Mouse (Mus musculus) heart, postnatal 25 days (tissue): ENCODE measurements around the gene Gipc3. TPM values are rescaled to one million over a fixed set of nuclear protein-coding genes. Genes with fewer than 3 reads are reported as not detected.
A peak's percentile ranks its signal among the peaks of the same experiment; 100 is the strongest.

Source experiments
- DNase-seq: peaks from one replicate; pipeline ENCODE4 v3.0.0; 2022; ENCODE audit warnings: low spot score
- intact Hi-C: fragments of 180-260 bp; cut with DNase I; formaldehyde crosslinking; loops from one replicate; pipeline ENCODE4 v1.15.1; 2025
- microRNA-seq: library from miRNA; unstranded; fragments of <30 nt; microRNA quantifications from one replicate; pipeline ENCODE4 v1.2.0, GENCODE M21; 2022
- total RNA-seq, 2 experiments: library from RNA; stranded (reverse); gene quantifications; 2 replicates each; pipeline ENCODE4 v1.2.3; 2021

The Gipc3 gene
- total RNA-seq, 2 experiments from 2014 or later = 4.8 to 5.4 TPM

- intact Hi-C loops = loop anchor here (2.0 kb wide), 2 partner anchors 29 to 49 kb away; partner anchors contain the start of gene Cactin
- no peak for DNase-seq
Measured at GRCm38 (mm10) chr10:81291511-81292104, 51.5 kb downstream of the Gipc3 start, which contains the start of gene Tjp3. Gene Tjp3 (minus strand): TSS chr10:81291581.

- intact Hi-C loops = loop anchor here (2.0 kb wide), 1 partner anchor 50 kb away; no protein-coding TSS in a partner anchor
Measured at GRCm38 (mm10) chr10:81290698-81291460, 52.2 kb downstream of the Gipc3 start.

GRCm38 (mm10) chr10:81289811-81290210, 53.3 kb downstream of the Gipc3 start:
- DNase-seq = no peak
- intact Hi-C loops = loop anchor here (1.0 to 2.0 kb wide), 2 partner anchors 15 to 51 kb away; no protein-coding TSS in a partner anchor

More at GRCm38 (mm10) chr10:81290698-81291460, 52.2 kb downstream of the Gipc3 start:
- DNase-seq = no peak

GRCm38 (mm10) chr10:81289278-81289677, 53.8 kb downstream of the Gipc3 start:
- no peak for DNase-seq

GRCm38 (mm10) chr10:81288601-81289000, 54.5 kb downstream of the Gipc3 start:
- DNase-seq = no peak
- intact Hi-C loops = no loop called here

More at GRCm38 (mm10) chr10:81289278-81289677, 53.8 kb downstream of the Gipc3 start:
- intact Hi-C loops = loop anchor here (1.0 kb wide), 1 partner anchor 16 kb away; no protein-coding TSS in a partner anchor

GRCm38 (mm10) chr10:81287513-81288157, 55.4 kb downstream of the Gipc3 start:
- intact Hi-C loops = no loop called here
- DNase-seq = no peak

GRCm38 (mm10) chr10:81286586-81286985, 56.5 kb downstream of the Gipc3 start:
- no peak for DNase-seq
- intact Hi-C loops = no loop called here

GRCm38 (mm10) chr10:81285694-81286450, 57.2 kb downstream of the Gipc3 start:
- peak; percentile 67 for DNase-seq
- intact Hi-C loops = loop anchor here (2.0 kb wide), 1 partner anchor 165 kb away; no protein-coding TSS in a partner anchor

Small RNAs within 50 kb of the gene (microRNA-seq; reads per million reads assigned to microRNA genes)
- not detected for gene Mir6913

Other genes starting within 250 kb of the Gipc3 start
- gene Creb3l3, start 244.4 kb downstream of the Gipc3 start, total RNA-seq = 1 to 10 TPM in 1 of 2 experiments, under 1 TPM in 1; 0.87 to 1.2 TPM
- 100 to 1,000 TPM; 122 to 123 TPM for gene Map2k2, start 237.4 kb downstream of the Gipc3 start, total RNA-seq
- gene Zbtb7a, start 208.0 kb downstream of the Gipc3 start, total RNA-seq = 10 to 100 TPM; 34.5 to 42.2 TPM
- 10 to 100 TPM; 15.6 to 17.4 TPM for gene Pias4, start 175.3 kb downstream of the Gipc3 start, total RNA-seq
- 1,000 to 10,000 TPM in 1 of 2 experiments, 100 to 1,000 TPM in 1; 925 to 1,035 TPM for gene Eef2, start 166.6 kb downstream of the Gipc3 start, total RNA-seq
- 10 to 100 TPM; 26.4 to 28.7 TPM for gene Dapk3, start 160.3 kb downstream of the Gipc3 start, total RNA-seq
- not detected for gene 4930442H23Rik, start 159.4 kb downstream of the Gipc3 start, total RNA-seq
- gene Nmrk2, start 141.2 kb downstream of the Gipc3 start, total RNA-seq = 10 to 100 TPM in 1 of 2 experiments, 1 to 10 TPM in 1; 6.9 to 13.4 TPM
- under 1 TPM; 0.05 to 0.06 TPM for gene Atcay, start 112.4 kb downstream of the Gipc3 start, total RNA-seq
- gene Zfr2, start 110.1 kb downstream of the Gipc3 start, total RNA-seq = 1 to 10 TPM; 2.2 to 2.8 TPM
- gene Matk, start 90.3 kb downstream of the Gipc3 start, total RNA-seq = under 1 TPM; 0.42 to 0.61 TPM
- 10 to 100 TPM; 93.8 to 96.6 TPM for gene Mrpl54, start 76.3 kb downstream of the Gipc3 start, total RNA-seq
- 100 to 1,000 TPM in 1 of 2 experiments, 10 to 100 TPM in 1; 98.4 to 123 TPM for gene Apba3, start 76.3 kb downstream of the Gipc3 start, total RNA-seq
- not detected for gene Tjp3, start 51.7 kb downstream of the Gipc3 start, total RNA-seq
- gene Pip5k1c, start 50.3 kb downstream of the Gipc3 start, total RNA-seq = 10 to 100 TPM; 30.0 to 33.7 TPM
- 10 to 100 TPM; 13.5 to 16.6 TPM for gene Cactin, start 22.2 kb downstream of the Gipc3 start, total RNA-seq
- gene Tbxa2r, start 14.5 kb downstream of the Gipc3 start, total RNA-seq = 1 to 10 TPM; 4.8 to 5.7 TPM
- gene Hmg20b, start 7.2 kb upstream of the Gipc3 start, total RNA-seq = 10 to 100 TPM; 68.7 to 70.2 TPM
- gene Mfsd12, start 14.2 kb upstream of the Gipc3 start, total RNA-seq = 10 to 100 TPM; 12.5 to 13.7 TPM
- gene 4930404N11Rik, start 22.6 kb upstream of the Gipc3 start, total RNA-seq = 1 to 10 TPM in 1 of 2 experiments, under 1 TPM in 1; 0.78 to 1.2 TPM
- gene Fzr1, start 35.2 kb upstream of the Gipc3 start, total RNA-seq = 10 to 100 TPM; 27.7 to 32.3 TPM
- gene Dohh, start 41.2 kb upstream of the Gipc3 start, total RNA-seq = 10 to 100 TPM; 52.0 to 56.2 TPM
- gene Gm48551, start 41.2 kb upstream of the Gipc3 start, total RNA-seq = under 1 TPM; 0.61 to 0.78 TPM
- under 1 TPM in 1 of 2 experiments, not detected in 1; 0.70 TPM for gene Gm48552, start 45.7 kb upstream of the Gipc3 start, total RNA-seq
- 1 to 10 TPM; 2.0 TPM for gene Smim24, start 49.8 kb upstream of the Gipc3 start, total RNA-seq
- 100 to 1,000 TPM; 110 to 130 TPM for gene Nfic, start 112.4 kb upstream of the Gipc3 start, total RNA-seq
- under 1 TPM; 0.17 to 0.47 TPM for gene Celf5, start 139.4 kb upstream of the Gipc3 start, total RNA-seq
- gene Ncln, start 153.1 kb upstream of the Gipc3 start, total RNA-seq = 10 to 100 TPM; 65.3 to 65.6 TPM
- gene S1pr4, start 156.9 kb upstream of the Gipc3 start, total RNA-seq = 1 to 10 TPM; 1.0 to 1.1 TPM
- gene Gna15, start 181.0 kb upstream of the Gipc3 start, total RNA-seq = 1 to 10 TPM in 1 of 2 experiments, under 1 TPM in 1; 0.81 to 1.0 TPM
- 10 to 100 TPM; 49.6 to 54.6 TPM for gene Gna11, start 201.9 kb upstream of the Gipc3 start, total RNA-seq
- gene Aes, start 216.2 kb upstream of the Gipc3 start, total RNA-seq = 1,000 to 10,000 TPM; 1,086 to 1,128 TPM
- gene Tle2, start 231.3 kb upstream of the Gipc3 start, total RNA-seq = 1 to 10 TPM; 8.4 to 9.7 TPM